Mouse (Mus musculus) midbrain, embryonic 15.5 days (tissue): ENCODE data around the gene Nfia. TPM values are rescaled to one million over a fixed set of nuclear protein-coding genes. Genes with fewer than 3 reads are reported as not detected.

Experiments
- ATAC-seq: fragments of 200-750 bp; cut with Nextera tagmentation; replicated peaks from 2 replicates; pipeline ENCODE4 v1.8.0; 2017; ENCODE audit warnings: moderate TSS enrichment
- H3K27ac ChIP-seq: fragments of 300-500 bp; sonication (generic); 2 replicates; pipeline ENCODE4 v1.5.1; 2015; ENCODE audit warnings: mild to moderate bottlenecking, inconsistent platforms
- H3K27me3 ChIP-seq: fragments of 300-500 bp; sonication (generic); replicated peaks from 2 replicates; pipeline ENCODE4 v1.6.1; 2015; ENCODE audit warnings: inconsistent platforms
- H3K36me3 ChIP-seq: fragments of 300-500 bp; sonication (generic); replicated peaks from 2 replicates; pipeline ENCODE4 v1.6.1; 2015; ENCODE audit warnings: inconsistent platforms
- H3K4me1 ChIP-seq: fragments of 300-500 bp; sonication (generic); 2 replicates; pipeline ENCODE4 v1.6.1; 2015; ENCODE audit warnings: inconsistent platforms
- H3K4me2 ChIP-seq: fragments of 300-500 bp; sonication (generic); 2 replicates; pipeline ENCODE4 v1.6.1; 2015; ENCODE audit warnings: inconsistent platforms, mild to moderate bottlenecking, moderate library complexity
- H3K4me3 ChIP-seq: fragments of 300-500 bp; sonication (generic); 2 replicates; pipeline ENCODE4 v1.5.1; 2015; ENCODE audit warnings: mild to moderate bottlenecking, inconsistent platforms
- H3K9ac ChIP-seq: fragments of 300-500 bp; sonication (generic); 2 replicates; pipeline ENCODE4 v1.6.1; 2015; ENCODE audit warnings: mild to moderate bottlenecking, inconsistent platforms
- H3K9me3 ChIP-seq: fragments of 300-500 bp; sonication (generic); 2 replicates; pipeline ENCODE4 v1.6.1; 2016; ENCODE audit warnings: inconsistent platforms
- WGBS: fragments of 180-500 bp; shearing (Covaris S2); methylation state at CpG from one replicate; pipeline ENCODE4 v1.1.7; 2015; ENCODE audit warnings: mixed read lengths; 5-methylcytosine and 5-hydroxymethylcytosine counted together
- polyA plus RNA-seq: library from polyadenylated mRNA; unstranded; fragments of >200 nt; fragmentation: Nextera tagmentation; extraction: Ambion mirVana; gene quantifications from 2 replicates; pipeline ENCODE4 v1.2.1, GENCODE M21; 2015

Gene Nfia
- polyA plus RNA-seq, 1 experiment from 2014 or later = 26.5 TPM

GRCm38 (mm10) chr4:97939492-97939891 lies 167.0 kb downstream of the Nfia start:
- peaks cover 11% of the 10 kb centered on the region for H3K4me1 ChIP-seq
- ATAC-seq = no peak
- H3K27me3 ChIP-seq = no peaks in the 10 kb centered on the region
- no peak overlapping the region for H3K9ac ChIP-seq
- H3K4me3 ChIP-seq = no peak overlapping the region
- WGBS = 70% methylated on average over 4 of the region's 4 CpGs
- H3K4me2 ChIP-seq = no peak overlapping the region
- H3K27ac ChIP-seq = no peak overlapping the region
- no peaks in the 10 kb centered on the region for H3K9me3 ChIP-seq
- no peaks in the 10 kb centered on the region for H3K36me3 ChIP-seq

- Histone ChIP-seq H3K9ac (no peak overlapping the region), H3K9me3 (no peaks in the 10 kb centered on the region), H3K4me2 (no peak overlapping the region), H3K36me3 (no peaks in the 10 kb centered on the region), H3K4me1 (peaks cover 11% of the 10 kb centered on the region), H3K27ac (no peak overlapping the region), H3K4me3 (no peak overlapping the region), H3K27me3 (no peaks in the 10 kb centered on the region)
- ATAC-seq = no peak
- WGBS = 78% methylated on average over 4 of the region's 4 CpGs
These were observed 167.5 kb downstream of the Nfia start for GRCm38 (mm10) chr4:97939920-97940520.

GRCm38 (mm10) chr4:97941616-97942015 lies 169.1 kb downstream of the Nfia start:
- H3K9me3 ChIP-seq = no peaks in the 10 kb centered on the region
- H3K4me1 ChIP-seq = peaks cover 8% of the 10 kb centered on the region
- WGBS = 83% methylated on average over 8 of the region's 8 CpGs
- no peak overlapping the region for H3K4me3 ChIP-seq
- no peaks in the 10 kb centered on the region for H3K27me3 ChIP-seq
- H3K27ac ChIP-seq = no peak overlapping the region
- H3K4me2 ChIP-seq = no peak overlapping the region
- no peaks in the 10 kb centered on the region for H3K36me3 ChIP-seq
- no peak overlapping the region for H3K9ac ChIP-seq
- no peak for ATAC-seq

GRCm38 (mm10) chr4:97944309-97944708 lies 171.8 kb downstream of the Nfia start:
- H3K4me2 ChIP-seq = no peak overlapping the region
- no peaks in the 10 kb centered on the region for H3K27me3 ChIP-seq
- H3K4me3 ChIP-seq = no peak overlapping the region
- no peak overlapping the region for H3K27ac ChIP-seq
- WGBS = 70% methylated on average over 2 of the region's 2 CpGs
- H3K4me1 ChIP-seq = peaks cover 16% of the 10 kb centered on the region
- ATAC-seq = no peak
- no peaks in the 10 kb centered on the region for H3K36me3 ChIP-seq
- H3K9ac ChIP-seq = no peak overlapping the region
- no peaks in the 10 kb centered on the region for H3K9me3 ChIP-seq

- Histone ChIP-seq H3K9me3 (no peaks in the 10 kb centered on the region), H3K9ac (no peak overlapping the region), H3K36me3 (no peaks in the 10 kb centered on the region), H3K4me2 (no peak overlapping the region), H3K27ac (peak overlapping the region; percentile 62), H3K4me1 (peaks cover 19% of the 10 kb centered on the region), H3K27me3 (no peaks in the 10 kb centered on the region), H3K4me3 (no peak overlapping the region)
- ATAC-seq = 0 out of 2 replicates have a peak, but pooled peaks have one; percentile 24
- 67% methylated on average over 5 of the region's 5 CpGs for WGBS
These were observed 174.9 kb downstream of the Nfia start for GRCm38 (mm10) chr4:97947484-97947883.

GRCm38 (mm10) chr4:97948250-97948649 lies 175.7 kb downstream of the Nfia start:
- H3K4me1 ChIP-seq = peaks cover 21% of the 10 kb centered on the region
- 10% methylated on average over 8 of the region's 8 CpGs for WGBS
- no peak overlapping the region for H3K9ac ChIP-seq
- H3K27me3 ChIP-seq = no peaks in the 10 kb centered on the region
- peak; percentile 57; the same call in 1 of the 2 replicates for ATAC-seq
- peak overlapping the region; percentile 19 for H3K4me2 ChIP-seq
- H3K4me3 ChIP-seq = no peak overlapping the region
- no peaks in the 10 kb centered on the region for H3K36me3 ChIP-seq
- peak overlapping the region; percentile 62 for H3K27ac ChIP-seq
- no peaks in the 10 kb centered on the region for H3K9me3 ChIP-seq

GRCm38 (mm10) chr4:97950341-97951071 lies 178.0 kb downstream of the Nfia start:
- no peak for ATAC-seq
- Histone ChIP-seq H3K4me2 (no peak overlapping the region), H3K27ac (no peak overlapping the region), H3K27me3 (no peaks in the 10 kb centered on the region), H3K4me1 (peaks cover 26% of the 10 kb centered on the region), H3K9ac (no peak overlapping the region), H3K4me3 (no peak overlapping the region), H3K36me3 (no peaks in the 10 kb centered on the region), H3K9me3 (no peaks in the 10 kb centered on the region)
- 77% methylated on average over 10 of the region's 10 CpGs for WGBS

- Histone ChIP-seq H3K4me2 (no peak overlapping the region), H3K27me3 (no peaks in the 10 kb centered on the region), H3K9ac (no peak overlapping the region), H3K9me3 (no peaks in the 10 kb centered on the region), H3K36me3 (no peaks in the 10 kb centered on the region), H3K27ac (peak overlapping the region; percentile 45; the same call in 1 of the 2 replicates), H3K4me1 (peaks cover 12% of the 10 kb centered on the region; the same call in 1 of the 2 replicates), H3K4me3 (no peak overlapping the region)
- 0 out of 2 replicates have a peak, but pooled peaks have one; percentile 32 for ATAC-seq
- 45% methylated on average over 11 of the region's 11 CpGs for WGBS
These were observed 181.4 kb downstream of the Nfia start for GRCm38 (mm10) chr4:97953886-97954285.

GRCm38 (mm10) chr4:97958121-97958520 lies 185.6 kb downstream of the Nfia start:
- Histone ChIP-seq H3K27me3 (no peaks in the 10 kb centered on the region), H3K4me1 (0 out of 2 replicates have a peak, but pooled peaks cover 4% of the 10 kb centered on the region), H3K36me3 (no peaks in the 10 kb centered on the region), H3K9ac (no peak overlapping the region), H3K4me3 (no peak overlapping the region), H3K9me3 (no peaks in the 10 kb centered on the region), H3K27ac (no peak overlapping the region), H3K4me2 (no peak overlapping the region)
- no peak for ATAC-seq
- 77% methylated on average over 5 of the region's 5 CpGs for WGBS

- H3K27ac ChIP-seq = no peak overlapping the region
These were observed 190.3 kb downstream of the Nfia start for GRCm38 (mm10) chr4:97962856-97963255.

GRCm38 (mm10) chr4:97963951-97964350 lies 191.4 kb downstream of the Nfia start:
- Histone ChIP-seq H3K36me3 (no peaks in the 10 kb centered on the region), H3K4me1 (no peaks in the 10 kb centered on the region), H3K4me3 (no peak overlapping the region), H3K9ac (no peak overlapping the region), H3K27ac (no peak overlapping the region), H3K27me3 (no peaks in the 10 kb centered on the region), H3K4me2 (no peak overlapping the region), H3K9me3 (no peaks in the 10 kb centered on the region)
- WGBS = 73% methylated on average over 1 of the region's 1 CpGs
- no peak for ATAC-seq

More at GRCm38 (mm10) chr4:97962856-97963255, 190.3 kb downstream of the Nfia start:
- Histone ChIP-seq H3K9ac (no peak overlapping the region), H3K4me3 (no peak overlapping the region), H3K27me3 (no peaks in the 10 kb centered on the region), H3K4me1 (no peaks in the 10 kb centered on the region), H3K9me3 (no peaks in the 10 kb centered on the region), H3K36me3 (no peaks in the 10 kb centered on the region), H3K4me2 (no peak overlapping the region)
- ATAC-seq = no peak
- 77% methylated on average over 7 of the region's 7 CpGs for WGBS

GRCm38 (mm10) chr4:97968786-97969348 lies 196.3 kb downstream of the Nfia start:
- H3K4me1 ChIP-seq = no peaks in the 10 kb centered on the region
- H3K27ac ChIP-seq = no peak overlapping the region
- H3K27me3 ChIP-seq = no peaks in the 10 kb centered on the region
- no peak overlapping the region for H3K9ac ChIP-seq
- no peak overlapping the region for H3K4me2 ChIP-seq
- 86% methylated on average over 7 of the region's 7 CpGs for WGBS
- no peaks in the 10 kb centered on the region for H3K9me3 ChIP-seq
- no peak for ATAC-seq
- no peak overlapping the region for H3K4me3 ChIP-seq
- no peaks in the 10 kb centered on the region for H3K36me3 ChIP-seq
